Mouse (Mus musculus) lung, postnatal 0 days (tissue): ENCODE results near the gene Ctnnbl1. TPM values are rescaled to one million over a fixed set of nuclear protein-coding genes. Genes with fewer than 3 reads are reported as not detected.

Experiments
- ATAC-seq: fragments of 200-750 bp; cut with Nextera tagmentation; 2 replicates; pipeline ENCODE4 v1.8.0; 2017; ENCODE audit warnings: moderate library complexity
- DNase-seq: peaks from one replicate; pipeline ENCODE4 v3.0.0-alpha.2; 2016; ENCODE audit warnings: low spot score
- H3K27ac ChIP-seq: fragments of 300-500 bp; sonication (generic); 2 replicates; pipeline ENCODE4 v1.5.1; 2014; ENCODE audit warnings: antibody characterized with exemption, mild to moderate bottlenecking, low read length, mixed read lengths
- H3K27me3 ChIP-seq: fragments of 300-500 bp; sonication (generic); replicated peaks from 2 replicates; pipeline ENCODE4 v1.6.1; 2014; ENCODE audit warnings: low read length, mixed read lengths; ENCODE audit not compliant: insufficient read depth
- H3K36me3 ChIP-seq: fragments of 300-500 bp; sonication (generic); 2 replicates; pipeline ENCODE4 v1.6.1; 2014; ENCODE audit warnings: low read length, mixed read lengths; ENCODE audit not compliant: insufficient read depth
- H3K4me1 ChIP-seq: fragments of 300-500 bp; sonication (generic); 2 replicates; pipeline ENCODE4 v1.6.1; 2014; ENCODE audit warnings: antibody characterized with exemption, low read depth, low read length, mixed read lengths; ENCODE audit not compliant: insufficient read depth
- H3K4me2 ChIP-seq: fragments of 300-500 bp; sonication (generic); replicated peaks from 2 replicates; pipeline ENCODE4 v1.6.1; 2014; ENCODE audit warnings: low read depth, mild to moderate bottlenecking, low read length, moderate library complexity, mixed read lengths
- H3K4me3 ChIP-seq: fragments of 300-500 bp; sonication (generic); 2 replicates; pipeline ENCODE4 v1.5.1; 2014; ENCODE audit warnings: low read depth, low read length
- H3K9ac ChIP-seq: fragments of 300-500 bp; sonication (generic); replicated peaks from 2 replicates; pipeline ENCODE4 v1.6.1; 2014; ENCODE audit warnings: low read depth, mild to moderate bottlenecking
- H3K9me3 ChIP-seq: fragments of 300-500 bp; sonication (generic); 2 replicates; pipeline ENCODE4 v1.6.1; 2016; ENCODE audit warnings: low read length, mixed read lengths
- CTCF ChIP-seq: IDR thresholded peaks from 2 replicates; pipeline ENCODE4 v1.5.1; 2016; ENCODE audit warnings: antibody characterized with exemption, mild to moderate bottlenecking
- EP300 ChIP-seq: IDR thresholded peaks from 2 replicates; pipeline ENCODE4 v1.6.1; 2016; ENCODE audit warnings: antibody characterized with exemption, mild to moderate bottlenecking, control low read depth
- WGBS: fragments of 180-500 bp; shearing (Covaris S2); extraction: QIAGEN DNeasy Blood & Tissue Kit; methylation state at CpG from one replicate; pipeline ENCODE4 v1.1.7; 2014; 5-methylcytosine and 5-hydroxymethylcytosine counted together
- polyA plus RNA-seq: library from polyadenylated mRNA; unstranded; fragments of >200 nt; fragmentation: Nextera tagmentation; extraction: Ambion mirVana; gene quantifications from 2 replicates; pipeline ENCODE4 v1.2.1, GENCODE M21; 2015

Ctnnbl1 gene
- polyA plus RNA-seq, 1 experiment from 2014 or later, result 30.8 TPM

DNA sequence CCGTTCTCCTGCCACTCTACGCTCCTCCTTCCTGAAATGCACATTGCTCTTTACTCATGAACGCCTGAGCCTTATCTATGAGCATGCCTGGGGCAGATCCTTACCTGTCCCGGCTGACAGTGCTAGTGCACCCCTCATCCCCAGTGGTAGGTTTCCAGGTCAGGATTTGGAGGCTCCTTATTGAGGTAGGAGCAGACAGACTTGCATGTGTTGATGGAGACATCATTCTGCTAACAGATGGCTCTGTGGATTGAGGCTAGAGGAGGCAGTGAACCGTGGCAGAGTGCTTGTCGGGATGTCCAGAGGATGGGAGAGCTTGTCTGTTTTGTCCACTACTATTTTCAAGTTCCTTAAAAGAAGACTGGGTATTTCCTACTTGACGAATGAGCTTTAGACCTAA, 52.0 kb downstream of the Ctnnbl1 start:
- ATAC-seq (no peak), DNase-seq (no peak)
- no peaks in the 10 kb centered on the region for H3K27me3 ChIP-seq
- H3K4me3 ChIP-seq, result no peak overlapping the region
- TF ChIP-seq EP300, result no peak
- TF ChIP-seq CTCF, result no peak
- H3K4me2 ChIP-seq, result no peak overlapping the region
- H3K9me3 ChIP-seq, result no peaks in the 10 kb centered on the region
- no peak overlapping the region for H3K27ac ChIP-seq
- 82% methylated on average over 7 of the region's 7 CpGs for WGBS
- H3K9ac ChIP-seq, result no peak overlapping the region
- no peaks in the 10 kb centered on the region for H3K4me1 ChIP-seq
- H3K36me3 ChIP-seq, result no peaks in the 10 kb centered on the region; the same call in 1 of the 2 replicates

- DNase-seq (no peak), ATAC-seq (no peak)
- Histone ChIP-seq H3K9me3 (no peaks in the 10 kb centered on the region), H3K36me3 (no peaks in the 10 kb centered on the region; the same call in 1 of the 2 replicates), H3K9ac (no peak overlapping the region), H3K4me2 (no peak overlapping the region), H3K27me3 (no peaks in the 10 kb centered on the region), H3K4me1 (no peaks in the 10 kb centered on the region), H3K27ac (no peak overlapping the region), H3K4me3 (no peak overlapping the region)
- TF ChIP-seq CTCF (no peak), EP300 (no peak)
- 90% methylated on average over 8 of the region's 8 CpGs for WGBS
These were observed 53.8 kb downstream of the Ctnnbl1 start for GRCm38 (mm10) chr2:157790836-157791495.

- Histone ChIP-seq H3K4me2 (no peak overlapping the region), H3K27me3 (no peaks in the 10 kb centered on the region), H3K27ac (no peak overlapping the region), H3K36me3 (no peaks in the 10 kb centered on the region; the same call in 1 of the 2 replicates), H3K9me3 (no peaks in the 10 kb centered on the region), H3K4me1 (no peaks in the 10 kb centered on the region), H3K9ac (no peak overlapping the region), H3K4me3 (no peak overlapping the region)
- DNase-seq, result no peak
- ATAC-seq, result no peak
- WGBS, result 86% methylated on average over 14 of the region's 14 CpGs
- TF ChIP-seq EP300 (no peak), CTCF (no peak)
These were observed 54.4 kb downstream of the Ctnnbl1 start for GRCm38 (mm10) chr2:157791528-157792162.

- Histone ChIP-seq H3K27ac (no peak overlapping the region), H3K27me3 (no peaks in the 10 kb centered on the region), H3K4me3 (no peak overlapping the region), H3K9ac (no peak overlapping the region), H3K4me1 (no peaks in the 10 kb centered on the region), H3K4me2 (no peak overlapping the region), H3K36me3 (no peaks in the 10 kb centered on the region; the same call in 1 of the 2 replicates), H3K9me3 (no peaks in the 10 kb centered on the region)
- WGBS, result 89% methylated on average over 10 of the region's 10 CpGs
- ATAC-seq (no peak), DNase-seq (no peak)
- TF ChIP-seq EP300 (no peak), CTCF (no peak)
These were observed 55.8 kb downstream of the Ctnnbl1 start for GRCm38 (mm10) chr2:157792840-157793552.

DNA sequence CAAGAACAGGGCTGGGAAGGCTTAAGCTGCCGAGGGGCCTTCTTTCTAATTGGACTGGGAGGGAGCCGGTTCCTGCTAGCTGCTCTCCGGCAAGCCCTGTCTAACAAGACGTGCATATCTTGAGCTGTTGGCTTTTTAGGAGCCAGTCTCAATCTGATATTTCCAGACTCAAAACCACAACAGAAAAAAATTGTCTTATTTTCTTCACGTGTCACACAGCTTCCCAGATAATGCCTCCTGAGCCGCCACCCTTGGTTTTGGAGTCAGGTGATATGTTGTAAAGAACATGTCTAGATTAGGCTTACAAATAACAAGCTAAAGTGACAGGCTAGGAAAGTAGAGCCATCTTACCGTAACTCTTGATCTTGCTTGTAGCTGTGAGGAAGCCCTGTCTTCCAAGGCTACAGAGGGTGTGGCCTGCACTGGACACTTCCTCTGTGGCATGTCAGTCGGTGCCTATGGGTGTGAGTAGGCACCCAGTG, 56.7 kb downstream of the Ctnnbl1 start:
- H3K9me3 ChIP-seq, result no peaks in the 10 kb centered on the region
- 81% methylated on average over 8 of the region's 8 CpGs for WGBS
- H3K27me3 ChIP-seq, result no peaks in the 10 kb centered on the region
- DNase-seq, result no peak
- H3K4me1 ChIP-seq, result no peaks in the 10 kb centered on the region
- no peak overlapping the region for H3K4me2 ChIP-seq
- no peaks in the 10 kb centered on the region; the same call in 1 of the 2 replicates for H3K36me3 ChIP-seq
- H3K4me3 ChIP-seq, result no peak overlapping the region
- no peak overlapping the region for H3K27ac ChIP-seq
- TF ChIP-seq CTCF, result no peak
- TF ChIP-seq EP300, result no peak
- no peak overlapping the region for H3K9ac ChIP-seq
- ATAC-seq, result no peak
